Mouse (Mus musculus): ENCODE results near the gene B3galt4. TPM values are rescaled to one million over a fixed set of nuclear protein-coding genes. Genes with fewer than 3 reads are reported as not detected.
A peak's percentile ranks its signal among the peaks of the same experiment; 100 is the strongest.
"Not testable (repeated sequence)": the region's sequence is repeated elsewhere in the genome, so short reads cannot be mapped to it uniquely, and the experiment has no call there.

Gene B3galt4
- total RNA-seq (2022): 1 to 10 TPM in 3 of 4 experiments, under 1 TPM in 1; 0.89 to 2.6 (median 1.6) TPM

DNA sequence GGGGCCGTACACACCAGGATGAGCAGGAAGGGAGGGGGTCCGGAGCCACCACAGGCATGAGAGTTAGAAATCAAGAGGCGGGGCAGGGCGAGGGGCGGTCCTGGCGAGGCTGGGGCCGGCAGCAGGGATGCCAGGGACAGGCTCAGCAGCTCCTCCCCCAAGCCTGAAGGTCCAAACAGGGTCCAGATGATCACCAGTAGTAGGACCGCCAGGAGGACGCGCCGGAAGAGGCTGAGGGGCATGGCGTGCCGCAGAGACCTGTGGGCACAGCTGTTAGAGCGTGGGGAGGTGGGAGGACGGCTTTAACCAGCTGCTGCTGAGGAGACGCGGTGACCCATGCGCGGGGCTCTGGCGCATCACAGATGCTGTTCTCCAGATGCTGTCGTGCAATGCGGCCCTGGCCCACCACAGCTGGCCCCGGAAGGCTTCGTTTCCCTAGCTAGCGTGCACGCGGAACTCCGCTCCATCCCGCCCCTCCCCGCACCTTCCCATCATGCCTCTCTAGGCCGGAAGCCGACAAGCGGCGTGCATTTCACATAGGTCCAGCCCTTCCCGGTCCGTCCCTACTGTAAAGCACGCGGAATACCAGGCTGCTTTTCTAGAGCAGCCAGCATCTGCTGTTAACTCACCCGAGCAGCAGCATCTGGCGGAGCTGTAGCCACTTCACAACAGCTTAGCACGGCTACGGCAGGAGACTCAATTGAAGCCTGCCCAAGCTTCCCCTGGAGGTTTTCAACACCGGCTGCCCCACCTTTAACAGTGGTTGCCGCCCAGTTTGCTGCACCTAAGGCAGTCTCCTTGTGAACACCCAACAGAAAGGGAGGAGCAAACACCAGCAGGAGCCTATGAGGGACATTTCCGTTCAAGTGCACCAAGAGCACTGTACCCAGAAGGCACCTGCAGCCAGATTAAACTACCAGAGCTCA lies at the start of gene B3galt4:
TSS of gene B3galt4 (minus strand) at position 468 of the 926 bp plus-strand sequence.
- peak; percentile 74 for DNase-seq (ENCODE audit: low spot score)

DNA sequence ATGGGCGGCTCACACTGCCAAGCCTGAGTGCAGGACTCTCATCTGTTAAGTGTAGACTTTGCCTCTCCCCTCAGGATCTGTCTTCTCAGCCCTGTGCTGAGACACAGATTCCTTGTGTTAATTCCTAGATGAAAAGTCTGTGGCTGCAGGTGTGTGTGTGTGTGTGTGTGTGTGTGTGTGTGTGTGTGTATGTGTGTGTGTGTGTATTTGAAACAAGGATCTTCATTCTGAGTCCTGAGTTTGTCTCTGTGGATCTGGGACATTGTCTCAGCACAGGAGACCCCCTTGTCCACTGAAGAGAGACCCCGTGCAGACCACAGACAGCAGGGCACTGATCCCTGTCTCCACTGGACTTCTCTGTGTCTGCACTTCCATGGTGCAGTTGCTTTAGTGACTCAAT lies 49.5 kb upstream of the B3galt4 start:
- not testable (repeated sequence) for DNase-seq (ENCODE audit: low spot score)

- peak; percentile 96 for DNase-seq (ENCODE audit: low spot score)
Measured at GRCm38 (mm10) chr17:34000150-34000537, 48.9 kb upstream of the B3galt4 start, which contains the start of gene H2-K1. H2-K1 (minus strand) TSS chr17:34000347.

- no peak for DNase-seq (ENCODE audit: low spot score)
Measured at GRCm38 (mm10) chr17:33999341-34000149, 48.3 kb upstream of the B3galt4 start.

DNA sequence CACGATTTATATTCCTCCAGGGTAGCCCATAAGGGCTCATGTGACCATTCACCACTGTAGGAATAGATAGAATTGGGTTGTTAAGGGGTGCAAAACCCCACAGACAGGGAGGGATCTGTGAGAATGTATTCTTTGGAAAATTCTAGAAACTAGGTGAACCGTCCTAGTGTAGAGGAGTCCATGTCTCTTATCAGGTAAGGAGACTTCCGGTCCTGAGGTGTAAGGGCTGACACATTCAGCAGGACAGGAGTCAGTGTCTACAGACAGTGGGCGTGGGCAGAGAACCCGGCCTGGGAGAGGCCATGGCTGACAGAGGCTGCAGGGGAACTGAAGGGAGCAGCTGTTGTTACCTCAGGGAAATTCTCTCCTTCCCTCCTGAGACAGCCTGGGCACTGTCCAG lies 47.4 kb upstream of the B3galt4 start:
- DNase-seq (ENCODE audit: low spot score): not testable (repeated sequence)

DNA sequence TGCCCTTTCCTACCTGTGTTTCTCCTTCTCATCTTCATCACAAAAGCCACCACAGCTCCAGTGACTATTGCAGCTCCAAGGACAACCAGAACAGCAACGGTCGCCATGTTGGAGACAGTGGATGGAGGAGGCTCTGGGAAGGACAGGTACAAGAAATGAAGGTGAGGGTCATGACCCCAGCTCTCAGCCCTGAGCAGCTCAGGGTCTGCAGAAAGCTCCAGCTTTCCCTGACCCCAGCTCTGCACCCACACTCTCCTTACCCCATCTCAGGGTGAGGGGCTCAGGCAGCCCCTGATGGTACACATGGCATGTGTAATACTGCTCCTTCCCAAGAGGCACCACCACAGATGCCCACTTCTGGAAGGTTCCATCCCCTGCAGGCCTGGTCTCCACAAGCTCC lies 45.7 kb upstream of the B3galt4 start:
- DNase-seq (ENCODE audit: low spot score): not testable (repeated sequence)

GRCm38 (mm10) chr17:33995651-33996050 lies 44.4 kb upstream of the B3galt4 start:
- DNase-seq (ENCODE audit: low spot score): no peak

DNA sequence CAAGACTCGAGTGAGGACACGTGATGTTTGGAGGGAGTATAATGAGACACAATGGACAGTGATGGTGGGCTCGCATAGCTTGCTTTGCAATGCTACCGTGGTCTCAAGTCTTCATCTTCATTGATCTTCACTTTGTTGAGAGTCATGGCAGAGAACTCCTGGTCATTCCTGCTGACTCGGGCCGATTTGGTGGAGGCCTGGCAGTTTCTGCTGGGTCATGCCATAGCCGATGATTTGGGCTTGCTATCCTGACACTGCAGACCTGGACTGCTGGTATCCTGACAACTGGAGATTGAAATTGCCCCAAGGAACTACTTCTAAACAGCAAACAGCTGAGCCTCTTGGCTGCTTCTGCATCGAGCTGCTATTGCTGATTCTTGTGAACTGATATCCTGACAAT lies 43.7 kb upstream of the B3galt4 start:
- DNase-seq (ENCODE audit: low spot score): no peak

DNA sequence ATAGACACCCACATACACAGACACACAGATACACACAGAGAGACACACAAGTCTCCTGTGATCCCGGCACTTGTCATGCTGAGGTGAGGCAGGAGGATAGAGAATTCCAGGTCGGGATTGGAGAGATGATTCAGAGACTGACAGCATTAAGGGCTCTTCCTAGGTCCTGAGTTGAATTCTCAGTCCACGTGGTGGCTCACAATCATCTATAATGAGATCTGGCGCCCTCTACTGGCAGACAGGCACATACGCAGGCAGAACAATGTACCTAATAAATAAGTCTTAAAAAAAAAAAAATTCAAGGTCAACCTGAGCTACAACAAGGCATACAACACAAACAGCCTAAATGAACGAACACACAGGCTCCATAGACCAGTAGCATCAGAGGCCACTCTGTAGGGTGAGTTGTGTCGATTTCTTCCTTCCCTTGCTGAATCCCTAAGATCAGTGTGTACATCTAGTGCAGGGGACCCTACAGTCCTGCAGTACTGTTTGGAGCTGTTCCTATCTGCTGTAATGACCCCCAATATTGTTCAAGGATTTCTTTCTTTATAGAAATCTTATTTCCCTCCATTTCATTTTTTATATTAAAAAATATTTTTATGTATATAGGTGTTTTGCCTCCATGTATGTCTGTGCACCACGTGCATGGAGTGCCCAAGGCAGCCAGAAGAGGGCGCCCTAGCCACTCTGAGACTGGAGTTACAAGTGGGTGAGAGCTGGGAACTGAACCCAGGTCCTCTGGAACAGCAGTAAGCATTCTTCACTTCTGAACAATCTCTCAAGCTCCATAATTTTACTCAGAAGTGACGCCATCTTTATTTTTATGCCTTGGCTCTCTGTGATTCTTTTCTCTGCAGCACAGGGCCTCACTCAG lies 40.7 kb upstream of the B3galt4 start:
- DNase-seq (ENCODE audit: low spot score): peak; percentile 51

DNA sequence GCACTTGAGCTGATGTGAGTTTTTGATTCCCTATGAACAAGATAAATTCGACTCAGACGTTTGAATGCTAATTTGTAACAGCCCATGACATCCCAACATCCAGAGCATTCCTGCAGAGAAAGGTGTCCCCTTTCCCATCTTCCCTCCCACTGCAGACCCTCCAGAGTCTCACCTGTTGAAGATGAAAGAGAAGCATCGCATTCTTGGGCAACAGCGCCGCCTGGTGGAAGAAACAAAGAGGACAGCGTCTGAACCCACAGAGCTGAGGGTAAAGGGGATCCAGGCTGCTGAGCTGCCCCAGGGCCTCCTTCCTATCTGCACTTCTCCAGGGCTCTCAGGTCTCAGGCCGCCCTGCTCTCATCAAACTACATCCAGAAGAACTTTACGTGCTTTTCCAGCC lies 30.8 kb upstream of the B3galt4 start:
- peak; percentile 66 for DNase-seq (ENCODE audit: low spot score)

DNA sequence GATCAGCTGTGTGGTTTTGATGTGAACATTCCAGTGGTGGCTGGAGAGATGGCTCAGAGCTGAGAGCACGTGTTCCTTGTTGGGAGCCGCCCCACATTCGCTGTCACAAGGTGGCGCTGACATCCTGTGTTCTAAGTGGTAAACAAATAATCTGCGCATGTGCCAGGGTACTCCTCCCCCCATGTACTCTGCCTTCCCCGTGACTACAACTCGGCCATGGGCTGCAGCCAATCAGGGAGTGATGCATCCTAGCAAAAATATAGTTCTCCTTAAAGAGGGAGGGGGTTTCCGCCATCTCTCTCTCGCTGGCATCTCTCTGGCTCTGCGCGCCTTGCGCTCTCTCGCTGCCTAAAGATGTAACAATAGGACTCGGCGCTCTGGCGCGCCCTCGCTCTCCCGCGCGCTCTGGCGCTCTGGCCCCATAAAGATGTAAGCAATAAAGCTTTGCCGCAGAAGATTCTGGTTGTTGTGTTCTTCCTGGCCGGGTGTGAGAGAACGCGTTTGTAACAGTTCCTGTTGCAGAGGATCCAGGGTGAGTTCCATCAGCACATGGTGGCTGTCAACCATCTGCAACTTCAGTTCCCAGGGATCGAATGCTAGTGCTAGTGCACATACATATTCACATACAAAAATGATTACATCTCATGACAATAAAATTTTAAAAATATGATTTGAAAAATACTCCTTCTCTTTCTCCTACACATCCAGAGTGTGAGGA lies 30.1 kb upstream of the B3galt4 start:
- DNase-seq (ENCODE audit: low spot score): peak; percentile 91

DNA sequence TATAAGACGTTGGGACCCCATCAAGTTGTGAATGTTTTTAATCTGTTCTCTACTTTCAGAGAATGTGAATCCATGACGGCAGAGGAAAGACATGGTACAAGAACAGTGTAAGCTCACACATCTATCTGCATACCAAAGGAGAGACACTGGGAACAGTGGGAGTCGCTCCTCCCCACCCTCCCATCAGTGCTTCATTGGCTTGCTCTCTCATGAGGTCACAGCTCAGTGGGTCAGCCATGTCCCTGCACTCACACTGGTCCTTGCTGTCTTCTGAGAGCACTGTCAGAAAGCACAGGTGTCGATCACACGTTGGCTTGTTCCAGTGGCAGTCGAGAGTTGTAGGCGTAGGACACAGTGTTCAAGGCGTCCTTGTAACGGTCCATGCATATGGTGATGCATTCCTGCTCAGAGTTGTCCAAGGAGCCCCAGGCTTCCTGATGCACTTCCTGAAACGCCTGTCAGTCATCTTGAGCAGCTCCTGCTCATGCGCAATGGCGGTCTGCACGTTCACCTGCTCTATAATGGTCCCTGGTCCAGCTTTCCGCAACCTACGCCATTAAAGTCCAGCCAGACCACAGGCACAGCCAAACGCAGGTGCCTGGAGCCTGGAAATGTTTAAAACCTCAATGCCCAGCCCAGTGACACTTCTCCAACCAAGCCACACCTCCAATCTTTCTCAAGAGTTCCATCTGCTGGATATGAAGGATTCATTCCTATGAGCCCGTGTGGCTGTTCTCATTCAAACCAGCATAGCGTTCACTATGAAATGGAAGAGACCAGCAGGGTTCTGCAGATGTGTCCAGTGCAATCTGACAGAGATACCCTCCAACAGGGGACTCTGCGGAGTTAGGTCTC lies 29.1 kb upstream of the B3galt4 start:
- no peak for DNase-seq (ENCODE audit: low spot score)

DNA sequence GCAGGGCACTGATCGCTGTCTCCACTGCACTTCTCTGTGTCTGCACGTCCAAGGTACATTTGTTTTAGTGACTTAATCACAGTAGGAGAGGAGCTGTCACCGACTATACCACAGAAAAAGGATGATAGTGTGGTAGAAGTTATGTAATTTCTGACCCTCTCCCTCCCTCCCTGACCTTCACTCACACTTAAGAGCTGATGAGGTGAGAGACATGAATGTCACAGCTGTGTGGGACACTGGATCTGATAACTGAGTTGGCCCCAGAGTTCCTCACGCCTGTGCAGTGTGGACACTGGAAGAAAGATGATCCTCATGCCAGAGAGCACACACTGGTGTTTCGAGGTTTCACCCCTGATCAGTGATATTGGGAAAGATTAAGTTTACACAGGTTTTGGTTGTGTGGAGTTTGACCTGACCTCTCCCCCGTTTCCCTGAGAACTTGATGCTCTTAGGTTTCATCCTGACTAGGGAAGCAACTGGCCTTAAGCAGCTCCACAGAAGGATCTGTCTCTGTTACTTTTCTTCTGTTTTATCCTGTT lies 28.3 kb upstream of the B3galt4 start:
- DNase-seq (ENCODE audit: low spot score): no peak

DNA sequence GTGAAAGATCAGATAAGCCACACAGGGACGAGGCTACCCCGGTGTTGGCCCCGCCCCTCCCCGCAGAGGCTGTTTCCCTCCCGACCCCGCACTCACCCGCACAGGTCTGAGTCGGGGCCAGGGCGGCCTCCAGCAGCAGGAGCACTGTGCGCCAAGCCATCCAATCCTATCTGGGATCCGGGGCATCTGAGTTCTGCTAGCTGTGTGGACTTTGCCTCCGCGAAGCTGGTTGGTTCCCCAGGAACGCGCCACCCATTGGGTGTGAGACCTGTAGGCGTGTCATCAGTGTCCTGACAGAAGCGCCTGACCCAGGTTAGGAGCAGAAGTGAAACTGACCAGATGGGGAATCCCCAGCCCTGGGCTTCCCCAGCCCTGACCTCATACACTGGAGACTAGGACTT lies 27.3 kb upstream of the B3galt4 start:
- DNase-seq (ENCODE audit: low spot score): peak; percentile 90

DNA sequence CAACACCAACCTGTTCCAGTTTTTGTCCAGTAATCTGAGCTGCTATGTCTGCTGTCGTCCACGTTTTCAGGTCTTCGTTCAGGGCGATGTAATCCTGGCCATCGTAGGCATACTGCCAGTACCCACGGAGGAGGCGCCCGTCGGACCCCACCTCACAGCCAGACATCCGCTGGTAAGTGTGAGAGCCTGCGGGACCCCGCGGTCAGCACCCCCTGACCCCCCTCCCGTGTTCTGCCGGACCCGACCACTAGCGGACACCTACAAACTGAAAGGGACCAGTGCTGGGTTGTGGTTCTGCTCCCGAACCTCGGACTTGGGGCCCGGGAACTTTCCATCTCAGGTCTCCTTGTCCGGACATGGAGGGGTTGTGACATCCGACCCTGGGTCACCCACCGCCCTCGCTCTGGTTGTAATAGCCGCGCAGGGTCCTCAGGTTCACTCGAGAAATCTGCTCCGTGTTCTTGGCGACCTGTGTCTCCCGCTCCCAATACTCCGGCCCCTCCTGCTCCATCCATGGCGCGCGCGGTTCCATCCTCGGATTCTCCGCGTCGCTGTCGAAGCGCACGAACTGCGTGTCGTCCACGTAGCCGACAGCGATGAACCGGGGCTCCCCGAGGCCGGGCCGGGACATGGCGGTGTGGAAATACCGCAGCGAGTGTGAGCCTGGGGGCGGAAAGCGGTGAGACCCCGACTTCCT lies 26.7 kb upstream of the B3galt4 start:
- no peak for DNase-seq (ENCODE audit: low spot score)

DNA sequence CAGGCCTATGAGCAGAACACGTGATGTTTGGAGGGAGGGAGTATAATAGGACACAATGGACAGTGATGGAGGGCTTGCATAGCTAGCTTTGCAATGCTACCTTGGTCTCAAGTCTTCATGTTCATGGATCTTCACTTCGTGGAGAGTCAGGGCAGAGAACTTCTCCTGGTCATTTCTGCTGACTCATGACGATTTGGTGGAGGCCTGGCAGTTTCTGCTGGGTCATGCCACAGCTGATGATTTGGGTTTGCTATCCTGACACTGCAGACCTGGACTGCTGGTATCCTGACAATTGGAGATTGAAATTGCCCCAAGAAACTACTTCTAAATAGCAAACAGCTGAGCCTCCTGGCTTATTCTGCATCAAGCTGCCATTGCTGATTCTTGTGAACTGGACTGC lies 22.3 kb upstream of the B3galt4 start:
- DNase-seq (ENCODE audit: low spot score): no peak

- no peak for DNase-seq (ENCODE audit: low spot score)
Measured at GRCm38 (mm10) chr17:33972691-33973090, 21.4 kb upstream of the B3galt4 start.

DNA sequence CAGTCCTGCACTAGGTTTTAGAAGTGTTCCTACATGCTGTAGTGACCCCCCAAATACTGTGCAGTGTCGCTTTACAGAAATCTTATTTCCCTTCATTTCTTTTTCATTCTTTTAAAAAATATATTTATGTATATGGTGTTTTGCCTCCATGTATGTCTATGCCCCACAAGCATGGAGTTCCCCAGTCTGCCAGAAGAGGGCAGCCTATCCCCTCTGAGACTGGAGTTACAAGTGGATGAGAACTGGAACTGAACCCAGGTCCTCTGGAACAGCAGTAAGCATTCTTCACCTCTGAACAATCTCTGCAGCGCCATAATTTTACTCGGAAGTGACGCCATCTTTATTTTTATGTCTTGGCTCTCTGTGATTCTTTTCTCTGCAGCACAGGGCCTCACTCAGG lies 18.1 kb upstream of the B3galt4 start:
- DNase-seq (ENCODE audit: low spot score): no peak

- DNase-seq (ENCODE audit: low spot score): no peak
Measured at GRCm38 (mm10) chr17:33968927-33969326, 17.6 kb upstream of the B3galt4 start.
